Comparison of ENCODE assay signal across 9 mouse cellular contexts in the genomic region with DNA sequence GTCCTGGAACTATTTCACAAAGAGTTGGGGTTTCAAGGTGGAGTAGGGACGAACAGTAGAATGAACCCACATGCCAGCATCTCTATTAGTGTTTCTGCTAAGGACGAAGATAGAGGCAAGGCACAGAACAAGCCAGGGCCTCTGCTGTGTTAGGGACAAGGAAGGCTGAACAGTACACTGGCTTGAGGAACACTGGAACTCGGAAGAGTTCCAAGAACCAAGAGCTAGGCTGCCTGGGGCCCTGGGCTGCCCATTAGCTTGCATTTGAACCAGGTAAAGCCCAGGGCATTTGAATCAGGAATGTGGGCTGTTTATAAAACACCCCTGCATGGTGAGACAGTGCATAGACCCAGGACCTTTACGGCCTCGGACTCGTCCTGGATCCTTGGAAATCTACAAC. TPM values are rescaled to one million over a fixed set of nuclear protein-coding genes. Genes with fewer than 3 reads are reported as not detected.
DNase-seq lines count a peak whose midpoint lies in the region; ATAC-seq lines count a peak whose summit lies in the region.
"Had no signal": no experiment of that assay in that cellular context is flagged by ENCODE, and none has a peak within 500 bp of the region (broad histone marks: within the 10 kb centered on the region; RNA-seq: fewer than 3 reads in every experiment).

No protein-coding gene starts in this region.

- H3K4me1 ChIP-seq in megakaryocyte, embryonic 14.5 days, result peaks cover 12% of the 10 kb centered on the region
- peaks cover 26% of the 10 kb centered on the region for H3K4me1 ChIP-seq in limb, embryonic 15.5 days
- peaks cover 14% of the 10 kb centered on the region for H3K4me1 ChIP-seq in stomach, embryonic 16.5 days (ENCODE audit: control insufficient read depth, insufficient read depth, low read length)

- peak overlapping the region; percentile 89 for H3K4me2 ChIP-seq in limb, embryonic 15.5 days
- H3K4me2 ChIP-seq in stomach, embryonic 16.5 days (ENCODE audit: low read depth, low read length), result peak overlapping the region; percentile 91

- ATAC-seq in megakaryocyte, adult 5-6 weeks (ENCODE audit: poor library complexity, severe bottlenecking), result no peak
- no peak for ATAC-seq in limb, embryonic 15.5 days (ENCODE audit: insufficient number of reproducible peaks, low FRiP score, low TSS enrichment, low read depth)
- ATAC-seq in stomach, embryonic 16.5 days (ENCODE audit: insufficient read depth, low FRiP score), result no peak

- H3K9ac ChIP-seq in limb, embryonic 15.5 days, result peak overlapping the region; percentile 73; the same call in 1 of the 2 replicates
- peak overlapping the region; percentile 90 for H3K9ac ChIP-seq in stomach, embryonic 16.5 days (ENCODE audit: low read length)

- H3K4me3 ChIP-seq in megakaryocyte, embryonic 14.5 days (replicated peaks), result peak overlapping the region; percentile 92
- H3K4me3 ChIP-seq in limb, embryonic 15.5 days, result peak overlapping the region; percentile 82
- H3K4me3 ChIP-seq in stomach, embryonic 16.5 days (replicated peaks; ENCODE audit: low read length), result peak overlapping the region; percentile 68

- H3K36me3 ChIP-seq in megakaryocyte, embryonic 14.5 days (replicated peaks; ENCODE audit: low read length), result no peaks in the 10 kb centered on the region
- H3K36me3 ChIP-seq in limb, embryonic 15.5 days, result no peaks in the 10 kb centered on the region
- no peaks in the 10 kb centered on the region for H3K36me3 ChIP-seq in stomach, embryonic 16.5 days (ENCODE audit: control insufficient read depth, insufficient read depth, low read length)

- H3K27me3 ChIP-seq in megakaryocyte, embryonic 14.5 days (replicated peaks), result peaks cover 68% of the 10 kb centered on the region
- H3K27me3 ChIP-seq in limb, embryonic 15.5 days, result no peaks in the 10 kb centered on the region
- no peaks in the 10 kb centered on the region for H3K27me3 ChIP-seq in stomach, embryonic 16.5 days (ENCODE audit: control insufficient read depth, insufficient read depth, low read length)

- DNase-seq in cerebellum, adult 9-10 months, result peak; percentile 63
- DNase-seq in cerebellum, postnatal 4 days (ENCODE audit: low spot score in 2 of 2), result no peak
- DNase-seq in MN1 (ENCODE audit: low spot score), result no peak
- DNase-seq in layer of hippocampus, postnatal 10 days (ENCODE audit: low spot score in 2 of 2), result no peak
- DNase-seq: right cerebral cortex, postnatal 14 days had no signal

- 32% methylated on average over 6 of the region's 6 CpGs for WGBS in limb, embryonic 15.5 days
- WGBS in stomach, embryonic 16.5 days, result 36% methylated on average over 6 of the region's 6 CpGs

- peak overlapping the region; percentile 87; the same call in 1 of the 2 replicates for H3K27ac ChIP-seq in limb, embryonic 15.5 days
- no peak overlapping the region for H3K27ac ChIP-seq in stomach, embryonic 16.5 days (ENCODE audit: low read length)

- peaks cover 17% of the 10 kb centered on the region for H3K9me3 ChIP-seq in megakaryocyte, embryonic 14.5 days
- H3K9me3 ChIP-seq in limb, embryonic 15.5 days, result no peaks in the 10 kb centered on the region
- 0 out of 2 replicates have a peak, but pooled peaks cover 4% of the 10 kb centered on the region for H3K9me3 ChIP-seq in stomach, embryonic 16.5 days (replicated peaks; ENCODE audit: control insufficient read depth, low read length)

RNA-seq across cellular contexts. Expression of a gene that starts 0.9 kb away (rescaled TPM):
- 0.88 and 3.4 TPM in 2 replicates for polyA plus RNA-seq in megakaryocyte, embryonic 14.5 days (2012; ENCODE audit: insufficient read depth, low replicate concordance)
- 7.9 and 9.1 TPM in 2 replicates for total RNA-seq in megakaryocyte, adult 5-6 weeks (2015)
- total RNA-seq in megakaryocyte, adult 5-6 weeks (2017), result 4.0 and 8.1 TPM in 2 replicates
- polyA plus RNA-seq in limb, embryonic 15.5 days (2015; fragmentation: Nextera tagmentation; extraction: Ambion mirVana), result 7.9 and 10.7 TPM in 2 replicates
- 5.1 and 5.8 TPM in 2 replicates for polyA plus RNA-seq in stomach, embryonic 16.5 days (2015; fragmentation: Nextera tagmentation; extraction: Ambion mirVana)
- total RNA-seq in layer of hippocampus, postnatal 10 days (2021), result 100 to 1,000 TPM; 313 to 315 TPM
